Mouse (Mus musculus) kidney, embryonic 16.5 days (tissue): ENCODE measurements around the gene Rnf186. TPM values are rescaled to one million over a fixed set of nuclear protein-coding genes. Genes with fewer than 3 reads are reported as not detected.

Source experiments
- ATAC-seq: fragments of 200-750 bp; cut with Nextera tagmentation; 2 replicates; pipeline ENCODE4 v1.8.0; 2017; ENCODE audit warnings: moderate TSS enrichment; ENCODE audit not compliant: low FRiP score, low TSS enrichment
- H3K27ac ChIP-seq: fragments of 300-500 bp; sonication (generic); 2 replicates; pipeline ENCODE4 v1.5.1; 2014; ENCODE audit warnings: low read length
- H3K27me3 ChIP-seq: fragments of 300-500 bp; sonication (generic); 2 replicates; pipeline ENCODE4 v1.6.1; 2014; ENCODE audit warnings: low read length, control low read depth, mixed read lengths; ENCODE audit not compliant: insufficient read depth
- H3K36me3 ChIP-seq: fragments of 300-500 bp; sonication (generic); 2 replicates; pipeline ENCODE4 v1.6.1; 2014; ENCODE audit warnings: low read length, control low read depth, mixed read lengths; ENCODE audit not compliant: insufficient read depth
- H3K4me1 ChIP-seq: fragments of 300-500 bp; sonication (generic); 2 replicates; pipeline ENCODE4 v1.6.1; 2014; ENCODE audit warnings: low read length, control low read depth, mixed read lengths; ENCODE audit not compliant: insufficient read depth
- H3K4me2 ChIP-seq: fragments of 300-500 bp; sonication (generic); replicated peaks from 2 replicates; pipeline ENCODE4 v1.6.1; 2014; ENCODE audit warnings: low read depth, low read length
- H3K4me3 ChIP-seq: fragments of 300-500 bp; sonication (generic); 2 replicates; pipeline ENCODE4 v1.5.1; 2014; ENCODE audit warnings: mild to moderate bottlenecking, low read length
- H3K9ac ChIP-seq: fragments of 300-500 bp; sonication (generic); replicated peaks from 2 replicates; pipeline ENCODE4 v1.6.1; 2014; ENCODE audit warnings: low read length
- H3K9me3 ChIP-seq: fragments of 300-500 bp; sonication (generic); 2 replicates; pipeline ENCODE4 v1.6.1; 2016; ENCODE audit warnings: low read length, control low read depth
- WGBS: fragments of 180-500 bp; shearing (Covaris S2); extraction: QIAGEN DNeasy Blood & Tissue Kit; methylation state at CpG from one replicate; pipeline ENCODE4 v1.1.7; 2014; 5-methylcytosine and 5-hydroxymethylcytosine counted together
- polyA plus RNA-seq: library from polyadenylated mRNA; unstranded; fragments of >200 nt; fragmentation: Nextera tagmentation; extraction: Ambion mirVana; gene quantifications from 2 replicates; pipeline ENCODE4 v1.2.1, GENCODE M21; 2015

Rnf186 gene
- polyA plus RNA-seq, 1 experiment from 2014 or later = 11.0 TPM

DNA sequence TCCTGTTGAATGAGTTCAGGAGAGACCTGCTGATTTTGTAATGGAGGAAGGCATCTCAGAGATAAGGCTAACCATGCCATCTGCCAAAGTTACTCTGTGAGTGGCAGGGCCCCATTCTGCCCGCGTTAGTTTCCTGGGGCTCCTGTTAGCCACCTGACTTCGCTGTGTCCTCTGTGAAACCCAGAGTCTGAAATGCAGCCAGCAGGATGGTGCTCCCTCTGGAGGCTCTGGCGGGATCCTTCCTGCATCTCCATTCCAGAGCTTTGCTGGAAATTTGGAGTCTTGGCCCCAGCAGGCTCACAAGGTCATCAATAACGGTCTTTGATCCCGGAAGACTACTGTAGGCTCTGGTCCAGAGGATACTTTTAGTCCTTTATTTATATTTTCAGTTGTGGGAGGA, 34.5 kb downstream of the Rnf186 start:
- H3K9ac ChIP-seq = no peak overlapping the region
- no peaks in the 10 kb centered on the region for H3K36me3 ChIP-seq
- 12% methylated on average over 6 of the region's 6 CpGs for WGBS
- ATAC-seq = no peak
- no peak overlapping the region for H3K4me3 ChIP-seq
- H3K4me1 ChIP-seq = peaks cover 4% of the 10 kb centered on the region; the same call in 1 of the 2 replicates
- no peaks in the 10 kb centered on the region for H3K9me3 ChIP-seq
- H3K4me2 ChIP-seq = no peak overlapping the region
- H3K27ac ChIP-seq = no peak overlapping the region
- H3K27me3 ChIP-seq = no peaks in the 10 kb centered on the region

DNA sequence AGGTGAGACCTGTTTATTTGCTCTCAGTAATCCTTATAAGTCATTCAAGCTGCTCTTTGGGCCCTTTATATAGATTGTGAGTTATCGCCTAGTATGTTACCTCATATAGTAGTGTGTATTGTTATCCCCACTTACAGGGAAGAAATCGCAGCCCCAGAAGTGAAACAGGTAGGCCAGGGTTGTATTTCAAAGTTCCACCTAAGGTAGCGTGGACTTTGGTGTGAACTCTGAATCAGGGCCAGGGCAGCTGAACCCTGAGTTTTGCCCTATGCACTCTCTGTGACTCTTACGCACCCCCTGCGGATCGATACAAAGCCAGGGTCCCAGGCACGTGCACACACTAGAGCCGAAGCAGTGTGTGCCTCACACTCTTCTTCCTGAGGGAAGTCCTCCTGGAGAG, 37.2 kb downstream of the Rnf186 start:
- 86% methylated on average over 8 of the region's 8 CpGs for WGBS
- no peak overlapping the region for H3K27ac ChIP-seq
- no peak for ATAC-seq
- H3K9ac ChIP-seq = no peak overlapping the region
- no peaks in the 10 kb centered on the region for H3K36me3 ChIP-seq
- H3K9me3 ChIP-seq = no peaks in the 10 kb centered on the region
- no peak overlapping the region for H3K4me3 ChIP-seq
- no peak overlapping the region for H3K4me2 ChIP-seq
- no peaks in the 10 kb centered on the region for H3K27me3 ChIP-seq
- H3K4me1 ChIP-seq = peaks cover 16% of the 10 kb centered on the region

DNA sequence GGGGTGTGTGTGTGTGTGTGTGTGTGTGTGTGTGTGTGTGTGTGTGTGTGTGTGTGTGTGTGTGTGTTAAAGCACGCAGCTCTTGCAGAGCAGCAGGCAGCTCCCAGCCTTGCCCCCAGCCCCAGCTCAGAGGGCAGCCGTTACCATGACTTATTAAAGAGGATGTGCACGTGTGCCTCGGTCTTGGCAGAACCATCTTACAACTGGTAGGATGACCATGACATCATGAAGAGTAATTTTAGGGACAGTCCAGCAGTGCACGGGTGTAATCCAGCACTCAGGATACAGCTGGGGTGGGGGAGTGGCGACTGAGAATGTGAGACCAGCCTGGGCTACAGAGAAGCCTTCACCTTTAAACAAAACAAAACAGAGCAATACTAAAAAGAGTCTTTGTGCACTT, 38.3 kb downstream of the Rnf186 start:
- H3K4me2 ChIP-seq = no peak overlapping the region
- ATAC-seq = no peak
- H3K27ac ChIP-seq = no peak overlapping the region
- no peaks in the 10 kb centered on the region for H3K9me3 ChIP-seq
- no peak overlapping the region for H3K4me3 ChIP-seq
- H3K9ac ChIP-seq = no peak overlapping the region
- no peaks in the 10 kb centered on the region for H3K27me3 ChIP-seq
- H3K4me1 ChIP-seq = peaks cover 16% of the 10 kb centered on the region
- 25% methylated on average over 6 of the region's 6 CpGs for WGBS
- no peaks in the 10 kb centered on the region for H3K36me3 ChIP-seq

DNA sequence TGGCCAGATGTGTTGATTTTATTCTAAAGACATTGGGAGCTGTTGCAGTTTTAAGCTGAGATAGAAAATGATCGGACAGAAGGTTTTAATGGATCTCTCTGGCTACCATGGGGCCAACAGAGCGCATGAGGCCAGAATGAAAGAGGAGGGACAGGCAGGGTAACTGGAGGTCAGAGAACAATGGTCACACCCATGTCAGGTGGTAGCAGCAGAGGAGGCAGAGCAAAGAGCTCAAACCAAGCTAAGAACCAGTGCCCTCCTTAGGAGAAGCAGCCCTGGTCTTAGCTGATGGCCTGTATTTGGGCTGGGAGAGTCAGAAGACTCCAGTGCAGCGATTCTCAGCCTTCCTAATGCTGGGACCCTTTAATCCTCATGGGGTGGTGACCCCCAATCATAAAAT, 40.4 kb downstream of the Rnf186 start:
- Histone ChIP-seq H3K36me3 (no peaks in the 10 kb centered on the region), H3K4me2 (no peak overlapping the region), H3K9ac (no peak overlapping the region), H3K9me3 (no peaks in the 10 kb centered on the region), H3K4me1 (peaks cover 12% of the 10 kb centered on the region), H3K27ac (no peak overlapping the region), H3K27me3 (no peaks in the 10 kb centered on the region), H3K4me3 (no peak overlapping the region)
- 69% methylated on average over 3 of the region's 3 CpGs for WGBS
- no peak for ATAC-seq

- Histone ChIP-seq H3K4me1 (peaks cover 12% of the 10 kb centered on the region), H3K27me3 (no peaks in the 10 kb centered on the region), H3K4me2 (no peak overlapping the region), H3K9me3 (no peaks in the 10 kb centered on the region), H3K36me3 (no peaks in the 10 kb centered on the region), H3K9ac (no peak overlapping the region), H3K4me3 (no peak overlapping the region), H3K27ac (no peak overlapping the region)
- ATAC-seq = no peak; the same call in 1 of the 2 replicates
- WGBS = 7% methylated on average over 6 of the region's 6 CpGs
Observed at GRCm38 (mm10) chr4:139007981-139008536, 41.1 kb downstream of the Rnf186 start.

- Histone ChIP-seq H3K4me1 (peaks cover 12% of the 10 kb centered on the region), H3K27ac (no peak overlapping the region), H3K36me3 (no peaks in the 10 kb centered on the region), H3K9ac (no peak overlapping the region), H3K4me2 (no peak overlapping the region), H3K27me3 (no peaks in the 10 kb centered on the region), H3K4me3 (no peak overlapping the region), H3K9me3 (no peaks in the 10 kb centered on the region)
- 75% methylated on average over 13 of the region's 13 CpGs for WGBS
- ATAC-seq = no peak
Observed at GRCm38 (mm10) chr4:139011201-139011702, 44.3 kb downstream of the Rnf186 start.

GRCm38 (mm10) chr4:139013281-139013680, 46.4 kb downstream of the Rnf186 start:
- no peak for ATAC-seq
- no peaks in the 10 kb centered on the region for H3K36me3 ChIP-seq
- H3K4me1 ChIP-seq = peaks cover 2% of the 10 kb centered on the region
- no peak overlapping the region for H3K4me3 ChIP-seq
- 67% methylated on average over 11 of the region's 11 CpGs for WGBS
- no peaks in the 10 kb centered on the region for H3K9me3 ChIP-seq
- no peak overlapping the region for H3K27ac ChIP-seq
- H3K4me2 ChIP-seq = no peak overlapping the region
- no peak overlapping the region for H3K9ac ChIP-seq
- H3K27me3 ChIP-seq = no peaks in the 10 kb centered on the region

DNA sequence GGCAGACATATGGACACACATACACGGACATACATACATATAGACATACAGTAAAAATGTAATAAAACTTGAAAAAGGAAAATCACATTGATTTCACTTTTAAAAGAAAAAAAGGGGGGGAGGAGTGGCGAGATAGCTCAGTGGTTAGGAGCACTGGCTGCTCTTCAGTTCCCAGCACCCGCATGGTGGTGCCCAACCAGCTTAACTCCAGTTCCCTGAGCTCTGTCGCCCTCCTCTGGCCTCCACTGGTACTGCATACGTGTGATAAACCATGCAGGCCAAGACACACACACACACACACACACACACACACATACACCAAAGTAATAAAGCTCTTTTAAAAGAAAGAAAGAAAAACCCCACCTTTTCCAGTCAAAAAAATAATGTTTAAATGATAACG, 47.9 kb downstream of the Rnf186 start:
- no peak overlapping the region for H3K27ac ChIP-seq
- H3K4me1 ChIP-seq = no peaks in the 10 kb centered on the region
- WGBS = 88% methylated on average over 6 of the region's 6 CpGs
- H3K36me3 ChIP-seq = no peaks in the 10 kb centered on the region
- no peak overlapping the region for H3K9ac ChIP-seq
- no peaks in the 10 kb centered on the region for H3K9me3 ChIP-seq
- H3K4me2 ChIP-seq = no peak overlapping the region
- no peak for ATAC-seq
- H3K27me3 ChIP-seq = no peaks in the 10 kb centered on the region
- no peak overlapping the region for H3K4me3 ChIP-seq

Other genes starting within 250 kb of the Rnf186 start
- 0.47 and 0.59 TPM in 2 replicates for gene Pla2g2c, start 242.3 kb upstream of the Rnf186 start, polyA plus RNA-seq
- gene Ubxn10, start 229.9 kb upstream of the Rnf186 start, polyA plus RNA-seq = 2.1 and 2.3 TPM in 2 replicates
- gene Pla2g2f, start 209.5 kb upstream of the Rnf186 start, polyA plus RNA-seq = 0.07 TPM in 1 of 2 replicates, not detected in the other
- 0.19 TPM in 1 of 2 replicates, not detected in the other for gene Pla2g2d, start 191.4 kb upstream of the Rnf186 start, polyA plus RNA-seq
- 0.36 and 0.91 TPM in 2 replicates for gene Pla2g5, start 103.6 kb upstream of the Rnf186 start, polyA plus RNA-seq
- not detected in 2 replicates for gene Gm13030, start 93.1 kb upstream of the Rnf186 start, polyA plus RNA-seq
- 0.35 and 0.55 TPM in 2 replicates for gene Pla2g2e, start 89.2 kb upstream of the Rnf186 start, polyA plus RNA-seq
- 3.0 and 3.6 TPM in 2 replicates for gene Otud3, start 53.2 kb upstream of the Rnf186 start, polyA plus RNA-seq
- 8.8 and 8.9 TPM in 2 replicates for gene Tmco4, start 5.8 kb downstream of the Rnf186 start, polyA plus RNA-seq
- 0.12 and 0.15 TPM in 2 replicates for gene Htr6, start 108.5 kb downstream of the Rnf186 start, polyA plus RNA-seq
- 27.6 and 31.1 TPM in 2 replicates for gene Nbl1, start 125.9 kb downstream of the Rnf186 start, polyA plus RNA-seq
- 470 and 478 TPM in 2 replicates for gene Minos1, start 164.0 kb downstream of the Rnf186 start, polyA plus RNA-seq
- 405 and 415 TPM in 2 replicates for gene Capzb, start 225.8 kb downstream of the Rnf186 start, polyA plus RNA-seq